Mouse (Mus musculus) hindbrain, embryonic 14.5 days (tissue): ENCODE results near the gene Ecel1. TPM values are rescaled to one million over a fixed set of nuclear protein-coding genes. Genes with fewer than 3 reads are reported as not detected.

Experiments
- ATAC-seq: fragments of 200-750 bp; cut with Nextera tagmentation; 2 replicates; pipeline ENCODE4 v1.8.0; 2017; ENCODE audit warnings: moderate number of reproducible peaks, mild to moderate bottlenecking, moderate TSS enrichment, moderate library complexity; ENCODE audit not compliant: low FRiP score
- DNase-seq: peaks from one replicate; pipeline ENCODE4 v3.0.0-alpha.2; 2015; ENCODE audit warnings: low spot score
- H3K27ac ChIP-seq: fragments of 300-500 bp; sonication (generic); 2 replicates; pipeline ENCODE4 v1.5.1; 2014; ENCODE audit warnings: mild to moderate bottlenecking, moderate library complexity
- H3K27me3 ChIP-seq: fragments of 300-500 bp; sonication (generic); 2 replicates; pipeline ENCODE4 v1.6.1; 2014; ENCODE audit warnings: mild to moderate bottlenecking, low read length, mixed read lengths; ENCODE audit not compliant: control insufficient read depth, insufficient read depth
- H3K36me3 ChIP-seq: fragments of 300-500 bp; sonication (generic); replicated peaks from 2 replicates; pipeline ENCODE4 v1.6.1; 2014; ENCODE audit not compliant: control insufficient read depth, insufficient read depth
- H3K4me1 ChIP-seq: fragments of 300-500 bp; sonication (generic); replicated peaks from 2 replicates; pipeline ENCODE4 v1.6.1; 2014; ENCODE audit warnings: antibody characterized with exemption, low read length, mixed read lengths; ENCODE audit not compliant: control insufficient read depth, insufficient read depth
- H3K4me2 ChIP-seq: fragments of 300-500 bp; sonication (generic); replicated peaks from 2 replicates; pipeline ENCODE4 v1.6.1; 2014; ENCODE audit warnings: mild to moderate bottlenecking, moderate library complexity
- H3K4me3 ChIP-seq: fragments of 300-500 bp; sonication (generic); replicated peaks from 2 replicates; pipeline ENCODE4 v1.5.1; 2014; ENCODE audit warnings: mild to moderate bottlenecking, low read length
- H3K9ac ChIP-seq: fragments of 300-500 bp; sonication (generic); 2 replicates; pipeline ENCODE4 v1.6.1; 2014
- H3K9me3 ChIP-seq: fragments of 300-500 bp; sonication (generic); 2 replicates; pipeline ENCODE4 v1.6.1; 2016; ENCODE audit warnings: low read length; ENCODE audit not compliant: control insufficient read depth
- WGBS: fragments of 180-500 bp; shearing (Covaris S2); extraction: QIAGEN DNeasy Blood & Tissue Kit; methylation state at CpG from one replicate; pipeline ENCODE4 v1.1.7; 2014; 5-methylcytosine and 5-hydroxymethylcytosine counted together
- polyA plus RNA-seq: library from polyadenylated mRNA; unstranded; fragments of >200 nt; fragmentation: Nextera tagmentation; extraction: Ambion mirVana; gene quantifications from 2 replicates; pipeline ENCODE4 v1.2.1, GENCODE M21; 2014

The Ecel1 gene
- polyA plus RNA-seq, 1 experiment from 2014 or later: 44.0 TPM

DNA sequence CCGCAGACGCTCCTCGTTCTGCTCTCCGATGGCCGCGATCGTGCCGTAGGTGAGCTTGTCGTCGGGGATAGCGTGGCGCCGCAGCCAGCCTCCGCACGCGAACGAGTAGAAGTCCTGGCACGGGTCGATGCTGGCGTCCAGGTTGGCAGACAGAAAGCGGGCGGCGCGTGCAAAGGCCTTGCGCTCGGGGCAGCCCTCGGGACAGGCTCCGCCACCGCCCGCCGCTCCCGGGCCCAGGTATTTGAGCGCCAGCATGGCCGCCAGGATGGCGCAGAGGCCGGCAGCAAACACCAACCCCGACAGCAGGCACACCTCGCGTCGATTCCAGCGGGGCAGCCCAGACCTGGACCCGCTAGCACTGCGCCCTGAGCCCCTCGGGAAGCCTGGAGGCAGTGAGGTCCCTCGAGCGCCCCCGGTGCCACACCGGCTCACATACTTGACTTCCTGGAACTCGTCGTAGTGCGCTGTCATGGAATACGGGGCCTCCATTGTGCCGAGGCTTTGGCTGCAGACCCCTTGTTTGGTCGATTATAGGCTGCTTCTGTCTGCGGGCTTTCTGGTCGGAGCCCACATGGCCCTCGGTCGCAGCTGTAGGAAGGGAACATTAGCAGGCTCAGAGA, 1.7 kb downstream of the Ecel1 start:
- 1% methylated on average over 58 of the region's 58 CpGs for WGBS
- DNase-seq (no peak), ATAC-seq (no peak)
- H3K4me2 ChIP-seq: peak overlapping the region; percentile 73
- H3K27ac ChIP-seq: no peak overlapping the region
- H3K4me3 ChIP-seq: peak overlapping the region; percentile 48
- peak overlapping the region; percentile 42 for H3K9ac ChIP-seq
- peaks cover 89% of the 10 kb centered on the region for H3K27me3 ChIP-seq
- H3K4me1 ChIP-seq: no peaks in the 10 kb centered on the region
- no peaks in the 10 kb centered on the region for H3K36me3 ChIP-seq
- H3K9me3 ChIP-seq: no peaks in the 10 kb centered on the region

DNA sequence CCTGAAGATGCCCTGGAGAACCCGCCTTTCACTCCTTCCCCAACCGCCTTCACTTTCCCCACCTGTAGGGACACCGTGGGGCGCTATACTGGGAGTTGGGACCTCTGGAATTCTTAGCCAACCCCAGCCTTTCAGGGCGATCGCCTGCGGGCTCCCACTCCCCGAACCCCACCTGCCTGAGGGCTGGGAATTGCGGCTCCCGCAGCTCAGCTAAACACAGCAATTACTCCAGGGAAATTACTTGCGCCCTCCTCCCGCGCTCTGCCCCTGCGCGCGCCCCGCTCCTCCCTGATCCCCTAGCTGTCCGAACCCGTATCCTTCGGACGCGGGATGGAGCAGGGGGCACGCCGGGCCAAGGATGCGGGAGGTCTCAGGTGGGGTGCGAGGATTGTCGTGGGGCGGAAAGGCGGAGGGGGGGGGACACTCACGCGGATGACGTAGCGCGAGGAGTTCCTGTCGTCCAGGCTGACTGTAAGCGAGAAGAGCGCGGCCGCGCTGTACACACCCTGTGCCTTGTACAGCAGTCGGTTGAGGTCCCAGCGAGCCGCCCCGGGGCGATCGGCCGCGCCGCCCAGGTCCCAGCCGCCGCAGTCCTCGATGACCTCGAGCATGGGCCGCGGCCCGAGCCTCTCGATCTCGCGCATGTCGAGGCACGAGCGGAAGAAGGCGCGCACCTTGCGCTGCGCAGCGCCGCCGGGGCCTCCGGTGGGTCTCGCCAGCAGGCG, 2.4 kb downstream of the Ecel1 start:
- H3K4me2 ChIP-seq: peak overlapping the region; percentile 73
- no peaks in the 10 kb centered on the region for H3K9me3 ChIP-seq
- H3K27ac ChIP-seq: no peak overlapping the region
- H3K27me3 ChIP-seq: peaks cover 88% of the 10 kb centered on the region
- H3K9ac ChIP-seq: peak overlapping the region; percentile 42
- H3K4me3 ChIP-seq: peak overlapping the region; percentile 48
- no peaks in the 10 kb centered on the region for H3K36me3 ChIP-seq
- H3K4me1 ChIP-seq: no peaks in the 10 kb centered on the region
- WGBS: 1% methylated on average over 68 of the region's 72 CpGs
- ATAC-seq: no peak
- no peak for DNase-seq

- Histone ChIP-seq H3K4me2 (no peak overlapping the region), H3K27ac (no peak overlapping the region), H3K36me3 (no peaks in the 10 kb centered on the region), H3K4me1 (no peaks in the 10 kb centered on the region), H3K4me3 (no peak overlapping the region), H3K9ac (no peak overlapping the region), H3K9me3 (no peaks in the 10 kb centered on the region), H3K27me3 (peaks cover 65% of the 10 kb centered on the region)
- ATAC-seq: no peak
- 89% methylated on average over 6 of the region's 6 CpGs for WGBS
- DNase-seq: no peak
Measured at GRCm38 (mm10) chr1:87151286-87151685, 5.0 kb downstream of the Ecel1 start.

- Histone ChIP-seq H3K4me1 (no peaks in the 10 kb centered on the region), H3K4me2 (no peak overlapping the region), H3K9ac (no peak overlapping the region), H3K27ac (no peak overlapping the region), H3K4me3 (no peak overlapping the region), H3K36me3 (no peaks in the 10 kb centered on the region), H3K27me3 (peaks cover 46% of the 10 kb centered on the region), H3K9me3 (no peaks in the 10 kb centered on the region)
- ATAC-seq (no peak), DNase-seq (no peak)
- WGBS: 36% methylated on average over 13 of the region's 13 CpGs
Measured at GRCm38 (mm10) chr1:87149422-87149821, 6.9 kb downstream of the Ecel1 start.

DNA sequence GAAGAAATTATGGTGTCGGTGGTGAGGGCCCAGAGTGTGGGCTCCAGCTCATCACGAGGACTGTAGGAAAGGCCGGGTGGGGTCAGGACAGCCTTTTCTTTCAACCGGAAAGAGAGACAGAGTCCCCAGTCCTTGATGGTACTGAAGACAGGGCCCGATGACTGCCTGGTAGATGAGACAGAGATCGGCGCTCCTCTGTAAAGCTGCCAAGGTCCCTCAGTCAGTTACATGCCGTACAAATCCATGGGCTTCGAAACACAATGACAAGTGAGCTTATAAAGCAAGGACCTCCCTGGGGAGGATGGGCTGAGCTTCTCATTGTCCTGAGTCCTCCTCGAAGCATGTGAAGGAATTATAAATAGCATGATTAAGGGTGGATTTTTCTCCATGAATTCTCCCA, 13.2 kb downstream of the Ecel1 start:
- Histone ChIP-seq H3K27me3 (no peaks in the 10 kb centered on the region), H3K9me3 (no peaks in the 10 kb centered on the region), H3K4me2 (no peak overlapping the region), H3K36me3 (no peaks in the 10 kb centered on the region), H3K9ac (no peak overlapping the region), H3K4me3 (no peak overlapping the region), H3K4me1 (peaks cover 18% of the 10 kb centered on the region; the same call in 1 of the 2 replicates), H3K27ac (no peak overlapping the region)
- no peak for DNase-seq
- WGBS: 58% methylated on average over 10 of the region's 10 CpGs
- 0 out of 2 replicates have a peak, but pooled peaks have one; percentile 15 for ATAC-seq

- ATAC-seq: peak; percentile 67; the same call in 1 of the 2 replicates
- Histone ChIP-seq H3K9me3 (no peaks in the 10 kb centered on the region), H3K4me1 (peaks cover 18% of the 10 kb centered on the region; the same call in 1 of the 2 replicates), H3K4me3 (no peak overlapping the region), H3K4me2 (no peak overlapping the region), H3K9ac (no peak overlapping the region), H3K27ac (no peak overlapping the region), H3K36me3 (no peaks in the 10 kb centered on the region), H3K27me3 (no peaks in the 10 kb centered on the region)
- no peak for DNase-seq
- WGBS: 42% methylated on average over 9 of the region's 9 CpGs
Measured at GRCm38 (mm10) chr1:87142456-87142855, 13.9 kb downstream of the Ecel1 start.

DNA sequence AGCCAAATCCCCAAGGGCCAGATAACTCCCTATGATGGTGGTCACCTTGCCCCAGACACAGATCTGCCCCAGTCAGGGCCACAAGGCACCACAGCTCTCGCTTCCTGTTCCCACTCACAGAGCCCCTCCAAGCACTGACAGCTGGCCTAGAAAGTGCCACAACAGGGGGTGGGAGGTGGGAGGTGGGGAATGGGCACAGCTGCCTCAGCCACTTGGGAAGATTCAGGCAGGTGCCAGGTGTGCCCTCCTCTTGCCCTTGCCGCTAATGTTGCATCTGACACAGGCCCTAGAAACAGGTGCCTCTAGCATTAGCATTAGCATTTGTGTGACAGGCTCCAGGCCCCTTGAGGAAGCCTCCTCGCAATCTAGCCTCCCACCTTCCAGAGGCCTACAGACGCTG, 14.8 kb downstream of the Ecel1 start:
- no peak for ATAC-seq
- 66% methylated on average over 4 of the region's 4 CpGs for WGBS
- H3K4me1 ChIP-seq: peaks cover 18% of the 10 kb centered on the region; the same call in 1 of the 2 replicates
- H3K9ac ChIP-seq: no peak overlapping the region
- no peak overlapping the region for H3K4me2 ChIP-seq
- H3K36me3 ChIP-seq: no peaks in the 10 kb centered on the region
- no peaks in the 10 kb centered on the region for H3K9me3 ChIP-seq
- H3K4me3 ChIP-seq: no peak overlapping the region
- H3K27me3 ChIP-seq: no peaks in the 10 kb centered on the region
- no peak for DNase-seq
- no peak overlapping the region for H3K27ac ChIP-seq

GRCm38 (mm10) chr1:87131803-87132202, 24.5 kb downstream of the Ecel1 start:
- peaks cover 23% of the 10 kb centered on the region for H3K27me3 ChIP-seq

GRCm38 (mm10) chr1:87127206-87128030, 28.9 kb downstream of the Ecel1 start:
- Histone ChIP-seq H3K36me3 (no peaks in the 10 kb centered on the region), H3K4me2 (peak overlapping the region; percentile 39), H3K27ac (no peak overlapping the region), H3K4me1 (no peaks in the 10 kb centered on the region), H3K4me3 (peak overlapping the region; percentile 16), H3K9me3 (no peaks in the 10 kb centered on the region), H3K9ac (no peak overlapping the region), H3K27me3 (peaks cover 30% of the 10 kb centered on the region)
- DNase-seq (no peak), ATAC-seq (no peak; the same call in 1 of the 2 replicates)
- 10% methylated on average over 43 of the region's 43 CpGs for WGBS

More at GRCm38 (mm10) chr1:87131803-87132202, 24.5 kb downstream of the Ecel1 start:
- Histone ChIP-seq H3K4me1 (no peaks in the 10 kb centered on the region), H3K9ac (no peak overlapping the region), H3K4me3 (no peak overlapping the region), H3K36me3 (no peaks in the 10 kb centered on the region), H3K27ac (no peak overlapping the region), H3K9me3 (no peaks in the 10 kb centered on the region), H3K4me2 (no peak overlapping the region)
- no peak for DNase-seq
- ATAC-seq: no peak
- 92% methylated on average over 4 of the region's 4 CpGs for WGBS
